In genomic region chr19:43912775-43913486, GRCm38 (mm10) we compare ENCODE assay signal across 25 mouse cellular contexts. TPM values are rescaled to one million over a fixed set of nuclear protein-coding genes. Genes with fewer than 3 reads are reported as not detected.
A peak's percentile ranks its signal among the peaks of the same experiment; 100 is the strongest.
DNase-seq lines count a peak whose midpoint lies in the region; ATAC-seq and TF ChIP-seq lines count a peak whose summit lies in the region.
"Had no signal": no experiment of that assay in that cellular context is flagged by ENCODE, and none has a peak within 500 bp of the region (broad histone marks: within the 10 kb centered on the region; RNA-seq: fewer than 3 reads in every experiment).

No protein-coding gene starts in this region.

- H3K4me2 ChIP-seq in forebrain, embryonic 14.5 days (ENCODE audit: low read length): no peak overlapping the region
- H3K4me2 ChIP-seq: embryonic facial prominence, embryonic 15.5 days; forebrain, embryonic 12.5 days; limb, embryonic 15.5 days; neural tube, embryonic 15.5 days had no signal

- H3K4me1 ChIP-seq in spleen, adult 2 months (ENCODE audit: control insufficient read depth, insufficient read depth, insufficient read length): peaks cover 21% of the 10 kb centered on the region; the same call in 1 of the 2 replicates
- H3K4me1 ChIP-seq in forebrain, embryonic 14.5 days (ENCODE audit: control insufficient read depth, insufficient read depth, low read length): no peaks in the 10 kb centered on the region
- H3K4me1 ChIP-seq: neural tube, embryonic 15.5 days had no signal

- H3K27me3 ChIP-seq in spleen, adult 2 months (ENCODE audit: control insufficient read depth, insufficient read depth, low read length): no peaks in the 10 kb centered on the region
- H3K27me3 ChIP-seq in splenic B cell, adult 2 months (ENCODE audit: control insufficient read depth, insufficient read depth, low read length, poor library complexity, severe bottlenecking): no peaks in the 10 kb centered on the region
- no peaks in the 10 kb centered on the region for H3K27me3 ChIP-seq in forebrain, embryonic 14.5 days (replicated peaks; ENCODE audit: control insufficient read depth, insufficient read depth, low read length)
- H3K27me3 ChIP-seq: embryonic facial prominence, embryonic 15.5 days; forebrain, embryonic 12.5 days; limb, embryonic 15.5 days; neural tube, embryonic 15.5 days had no signal

- H3K36me3 ChIP-seq in spleen, adult 2 months (ENCODE audit: control insufficient read depth, insufficient read depth, low read length): peaks cover 3% of the 10 kb centered on the region
- no peaks in the 10 kb centered on the region; the same call in 1 of the 2 replicates for H3K36me3 ChIP-seq in splenic B cell, adult 2 months (ENCODE audit: control insufficient read depth, insufficient read depth, low read length, poor library complexity, severe bottlenecking)
- H3K36me3 ChIP-seq in forebrain, embryonic 14.5 days (ENCODE audit: control insufficient read depth, insufficient read depth, low read length): no peaks in the 10 kb centered on the region
- H3K36me3 ChIP-seq: forebrain, embryonic 12.5 days had no signal

- 79% methylated on average over 4 of the region's 4 CpGs for WGBS in spleen, adult 2 months
- WGBS in forebrain, embryonic 14.5 days: 92% methylated on average over 4 of the region's 4 CpGs

- peak overlapping the region; percentile 48 for H3K27ac ChIP-seq in spleen, adult 2 months (ENCODE audit: insufficient read depth, low read length)
- H3K27ac ChIP-seq in forebrain, embryonic 14.5 days (ENCODE audit: low read depth, low read length): no peak overlapping the region
- H3K27ac ChIP-seq: embryonic facial prominence, embryonic 10.5 days; embryonic facial prominence, embryonic 15.5 days; forebrain, embryonic 12.5 days; heart, adult 2 months; limb, embryonic 10.5 days; limb, embryonic 15.5 days; liver, embryonic 14.5 days; neural tube, embryonic 15.5 days had no signal

- no peak for ATAC-seq in forebrain, embryonic 14.5 days
- ATAC-seq: activated CD4-positive, CD25-positive, alpha-beta regulatory T cell, adult 4 months; hindbrain, embryonic 16.5 days had no signal

- no peak overlapping the region for H3K9ac ChIP-seq in forebrain, embryonic 14.5 days (ENCODE audit: low read length)
- H3K9ac ChIP-seq: embryonic facial prominence, embryonic 15.5 days; forebrain, embryonic 12.5 days; limb, embryonic 15.5 days; liver, embryonic 14.5 days; neural tube, embryonic 15.5 days had no signal

- no peak for TF ChIP-seq CTCF in spleen, adult 2 months (IDR thresholded peaks at IDR 0.05; ENCODE audit: extremely low read depth, insufficient read depth, insufficient read length, insufficient replicate concordance)

- TF ChIP-seq POLR2A in spleen, adult 2 months (IDR thresholded peaks at IDR 0.05; ENCODE audit: low read depth, low read length): no peak

- DNase-seq in spleen, adult 2 months (ENCODE audit: low read depth in 1 of 2, low spot score in 2 of 2): peak in 1 of 2 experiments; percentile 30
- no peak for DNase-seq in spleen, postnatal 14 days (ENCODE audit: low spot score in 2 of 2)
- peak; percentile 39 to 43 for DNase-seq in kidney, adult 8-10 months
- peak; percentile 64 for DNase-seq in kidney, postnatal 14 days
- DNase-seq in splenic B cell, adult 2 months (ENCODE audit: low read depth, low spot score): peak; percentile 58
- DNase-seq in natural killer cell, adult 2 months (ENCODE audit: low spot score in 2 of 2): no peak
- no peak for DNase-seq in forebrain, embryonic 14.5 days (ENCODE audit: low spot score)
- DNase-seq: adrenal gland, adult 2 months; adrenal gland, postnatal 36 days; cerebellum, adult 8-10 months; cerebellum, postnatal 25 days; heart, adult 2 months; lung, adult 2 months; lung, postnatal 10 days; midbrain, embryonic 14.5 days; thymus, postnatal 36 days had no signal

- no peak overlapping the region for H3K4me3 ChIP-seq in spleen, adult 2 months (ENCODE audit: extremely low read depth, insufficient read depth, insufficient read length)
- no peak overlapping the region for H3K4me3 ChIP-seq in forebrain, embryonic 14.5 days (ENCODE audit: low read depth, low read length)
- H3K4me3 ChIP-seq: embryonic facial prominence, embryonic 10.5 days; embryonic facial prominence, embryonic 15.5 days; forebrain, embryonic 12.5 days; heart, adult 2 months; limb, embryonic 10.5 days; limb, embryonic 15.5 days; neural tube, embryonic 15.5 days had no signal

- no peaks in the 10 kb centered on the region for H3K9me3 ChIP-seq in forebrain, embryonic 14.5 days (replicated peaks; ENCODE audit: control insufficient read depth, low read length)
- H3K9me3 ChIP-seq: embryonic facial prominence, embryonic 10.5 days; embryonic facial prominence, embryonic 15.5 days; forebrain, embryonic 12.5 days; limb, embryonic 10.5 days; limb, embryonic 15.5 days; neural tube, embryonic 15.5 days had no signal

RNA-seq across cellular contexts. Expression of gene Dnmbp, which starts 27.1 kb away (rescaled TPM):
- polyA plus RNA-seq in spleen, adult 2 months (2012; rRNA removed): 8.9 and 9.9 TPM in 2 replicates
- polyA plus RNA-seq in forebrain, embryonic 14.5 days (2014; fragmentation: Nextera tagmentation; extraction: Ambion mirVana): 7.2 and 7.6 TPM in 2 replicates

Comparison
In these comparisons a context has a peak if more than half of its experiments do, and no peak if none do; other contexts are left out.
1. DNase-seq: peak in kidney, adult 8-10 months (2 of 2), kidney, postnatal 14 days (single experiment) and splenic B cell, adult 2 months (single experiment); none in spleen, postnatal 14 days (0 of 2), natural killer cell, adult 2 months (0 of 2) and forebrain, embryonic 14.5 days (single experiment).